Mouse (Mus musculus): ENCODE measurements around the gene Agfg2.

The Agfg2 gene

DNA sequence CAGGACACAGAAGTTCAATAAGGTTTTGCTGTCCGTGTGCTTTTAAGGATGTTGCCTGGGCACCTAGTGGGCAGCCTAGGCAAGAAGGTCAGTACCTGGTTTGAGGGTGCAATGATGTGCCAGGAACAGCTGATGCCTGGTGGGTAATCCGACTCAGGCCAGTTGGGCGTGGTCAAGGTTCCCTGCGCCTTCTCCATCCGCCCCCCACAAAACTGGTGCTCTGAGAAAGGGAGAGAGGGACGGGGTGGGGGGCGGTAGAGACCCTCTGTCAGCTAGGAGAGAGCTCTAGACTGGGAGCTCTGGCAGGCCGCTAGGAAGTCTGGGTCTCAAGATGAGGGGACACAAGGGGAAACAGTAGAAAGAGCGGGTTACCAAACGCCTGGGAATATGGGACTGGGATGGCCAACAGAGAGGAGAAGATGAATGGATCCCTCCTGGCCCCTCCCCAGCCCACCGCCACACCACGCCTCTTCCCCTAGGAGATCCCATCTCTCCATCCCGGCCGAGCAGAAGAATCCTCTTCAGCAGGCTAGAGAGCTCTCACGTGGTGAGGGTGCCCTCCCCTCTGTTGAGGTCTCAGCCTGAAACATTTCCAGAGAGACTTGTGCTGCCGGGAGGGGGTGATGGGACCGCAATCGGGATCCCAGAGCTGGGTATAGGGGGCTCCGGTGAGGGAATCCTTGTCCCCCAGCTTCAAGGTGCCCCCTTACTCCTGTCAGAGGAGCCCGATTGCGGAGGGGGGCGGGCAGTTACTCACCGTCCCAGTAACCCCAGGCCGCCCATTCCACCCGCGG, 76.5 kb downstream of the Agfg2 start:
- no peak for DNase-seq

GRCm38 (mm10) chr5:137601365-137601729, 83.2 kb downstream of the Agfg2 start:
- peak in 1 of 2 experiments; percentile 36 for DNase-seq

DNA sequence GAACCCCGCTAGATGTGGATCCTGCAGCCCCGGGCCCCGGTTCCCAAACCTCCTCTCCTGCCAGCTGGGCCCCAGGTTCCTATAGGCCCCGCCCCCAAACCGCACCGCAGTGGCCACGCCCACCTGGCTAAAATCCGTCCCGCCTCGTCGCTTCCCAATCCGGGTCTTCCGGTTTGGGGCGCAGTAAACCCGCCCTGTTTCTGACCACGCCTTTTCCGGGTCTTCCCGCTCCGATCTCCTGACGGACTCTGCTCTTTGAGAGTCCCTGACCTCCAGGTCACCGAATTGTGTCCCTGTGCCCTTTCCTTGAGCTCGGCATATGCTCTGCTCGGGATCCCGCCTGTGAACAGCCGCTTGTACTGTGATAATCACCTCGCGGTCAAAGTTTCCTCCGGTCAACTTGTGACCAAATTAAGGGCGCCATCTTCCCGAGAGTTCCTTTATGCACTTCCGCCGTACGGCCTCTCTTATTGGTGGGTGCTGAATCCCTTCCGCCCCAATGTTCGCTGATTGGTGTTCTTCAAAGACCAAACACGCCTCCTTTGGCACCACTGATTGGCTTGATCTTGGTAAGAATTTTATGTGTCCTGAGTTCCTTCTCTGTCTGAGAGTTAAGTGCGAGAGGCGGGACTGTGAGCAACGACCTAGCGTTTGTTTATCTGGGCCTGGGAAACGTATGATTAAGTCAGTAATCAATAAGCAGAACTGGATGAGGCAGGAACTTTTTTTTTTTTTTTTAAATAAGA, 83.7 kb downstream of the Agfg2 start, which contains the start of gene Mospd3:
Mospd3 (minus strand) TSS at position 440 of the 746 bp plus-strand sequence.
- DNase-seq = peak; percentile 96 to 97
